Mouse (Mus musculus) small intestine, adult 2 months (tissue): ENCODE results near the gene Ppp1r1a.

Source experiments
- CTCF ChIP-seq: fragments of 200-500 bp; IDR thresholded peaks from 2 replicates; pipeline ENCODE4 v1.5.1; 2012; ENCODE audit warnings: low read depth, mild to moderate bottlenecking, control low read depth, inconsistent platforms, low read length, moderate library complexity, mixed read lengths; ENCODE audit not compliant: insufficient replicate concordance, insufficient read length; ENCODE audit errors: extremely low read depth
- POLR2A ChIP-seq: fragments of 200-500 bp; IDR thresholded peaks from 2 replicates; pipeline ENCODE4 v1.6.1; 2012; ENCODE audit warnings: low read depth, mild to moderate bottlenecking, control low read depth, inconsistent platforms, low read length, moderate library complexity

GRCm38 (mm10) chr15:103551053-103551452, 13.2 kb upstream of the Ppp1r1a start:
- TF ChIP-seq CTCF, result no peak
- TF ChIP-seq POLR2A, result no peak
